Comparison of ENCODE assay signal across 17 mouse cellular contexts in the genomic region with DNA sequence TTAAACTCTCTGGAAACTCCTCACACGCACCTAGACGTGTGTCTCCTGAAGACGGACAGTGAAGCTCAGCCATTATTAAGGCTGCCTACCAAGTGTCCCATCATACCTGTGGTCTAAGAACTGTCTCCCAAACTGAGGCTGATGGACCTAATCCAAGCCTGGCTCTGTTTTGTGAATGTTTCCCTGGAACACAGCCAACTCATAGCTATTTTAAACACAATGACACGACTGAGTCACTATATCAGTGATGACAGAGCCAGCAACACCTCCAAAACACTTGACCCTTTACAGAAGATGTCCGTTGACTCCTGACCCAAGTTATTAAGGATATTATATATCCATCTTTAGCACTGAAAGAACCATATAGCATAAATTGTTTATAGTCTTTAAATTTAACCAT. TPM values are rescaled to one million over a fixed set of nuclear protein-coding genes. Genes with fewer than 3 reads are reported as not detected.
DNase-seq lines count a peak whose midpoint lies in the region; ATAC-seq lines count a peak whose summit lies in the region.
"Had no signal": no experiment of that assay in that cellular context is flagged by ENCODE, and none has a peak within 500 bp of the region (broad histone marks: within the 10 kb centered on the region; RNA-seq: fewer than 3 reads in every experiment).

No protein-coding gene starts in this region.

- intact Hi-C loops in heart, postnatal 10 days (cut with DNase I) = no loop called here

- no peak overlapping the region for H3K9ac ChIP-seq in kidney, embryonic 14.5 days (ENCODE audit: low read depth, low read length)
- H3K9ac ChIP-seq: lung, embryonic 15.5 days; neural tube, embryonic 13.5 days had no signal

- no peak overlapping the region for H3K27ac ChIP-seq in kidney, embryonic 14.5 days (ENCODE audit: low read depth, low read length)
- peak overlapping the region; percentile 68; the same call in 1 of the 2 replicates for H3K27ac ChIP-seq in heart, embryonic 10.5 days
- H3K27ac ChIP-seq: lung, embryonic 15.5 days; midbrain, embryonic 10.5 days; neural tube, embryonic 13.5 days had no signal

- ATAC-seq in kidney, embryonic 14.5 days (ENCODE audit: low FRiP score, low TSS enrichment) = no peak
- ATAC-seq: forebrain, embryonic 16.5 days; hindbrain, embryonic 16.5 days; intestine, postnatal 0 days had no signal

- no peak overlapping the region for H3K4me3 ChIP-seq in kidney, embryonic 14.5 days (ENCODE audit: low read length)
- no peak overlapping the region for H3K4me3 ChIP-seq in heart, embryonic 10.5 days
- H3K4me3 ChIP-seq: erythroblast, embryonic 14.5 days; lung, embryonic 15.5 days; midbrain, embryonic 10.5 days; neural tube, embryonic 13.5 days had no signal

- no peak overlapping the region for H3K4me2 ChIP-seq in kidney, embryonic 14.5 days (replicated peaks; ENCODE audit: low read depth, low read length)
- H3K4me2 ChIP-seq: lung, embryonic 15.5 days; neural tube, embryonic 13.5 days had no signal

- H3K27me3 ChIP-seq in kidney, embryonic 14.5 days (ENCODE audit: control insufficient read depth, insufficient read depth, low read length) = no peaks in the 10 kb centered on the region
- no peaks in the 10 kb centered on the region for H3K27me3 ChIP-seq in heart, embryonic 10.5 days (ENCODE audit: insufficient read depth, poor library complexity, severe bottlenecking)
- H3K27me3 ChIP-seq: lung, embryonic 15.5 days; neural tube, embryonic 13.5 days had no signal

- H3K9me3 ChIP-seq in kidney, embryonic 14.5 days (ENCODE audit: control insufficient read depth, low read length) = no peaks in the 10 kb centered on the region
- H3K9me3 ChIP-seq in heart, embryonic 10.5 days = no peaks in the 10 kb centered on the region
- H3K9me3 ChIP-seq: lung, embryonic 15.5 days had no signal

- no peaks in the 10 kb centered on the region for H3K4me1 ChIP-seq in kidney, embryonic 14.5 days (ENCODE audit: control insufficient read depth, insufficient read depth, low read length)
- H3K4me1 ChIP-seq in heart, embryonic 10.5 days = peaks cover 9% of the 10 kb centered on the region
- H3K4me1 ChIP-seq: lung, embryonic 15.5 days; midbrain, embryonic 10.5 days; neural tube, embryonic 13.5 days had no signal

- DNase-seq in kidney, adult 9 months = peak; percentile 13
- peak; percentile 52 for DNase-seq in 3T3-L1 (ENCODE audit: low read depth, low spot score)
- DNase-seq in heart, embryonic 10.5 days (ENCODE audit: low spot score) = no peak
- DNase-seq in heart, postnatal 10 days = peak; percentile 77 to 80
- no peak for DNase-seq in frontal cortex, adult 2 months (ENCODE audit: extremely low spot score in 1 of 2, low spot score in 1 of 2)
- no peak for DNase-seq in left cerebral cortex, adult 9 months (ENCODE audit: low spot score in 2 of 2)
- DNase-seq: adrenal gland, postnatal 25 days; cerebellum, adult 8-10 months; thymus, postnatal 36 days had no signal

- H3K36me3 ChIP-seq in kidney, embryonic 14.5 days (ENCODE audit: control insufficient read depth, insufficient read depth, low read length) = no peaks in the 10 kb centered on the region
- no peaks in the 10 kb centered on the region for H3K36me3 ChIP-seq in heart, embryonic 10.5 days
- H3K36me3 ChIP-seq: lung, embryonic 15.5 days; midbrain, embryonic 10.5 days; neural tube, embryonic 13.5 days had no signal

- WGBS in kidney, embryonic 14.5 days = 78% methylated on average over 5 of the region's 5 CpGs
- WGBS in heart, embryonic 10.5 days = 49% methylated on average over 5 of the region's 5 CpGs

RNA-seq across cellular contexts. Expression of a gene that starts 43.0 kb away (rescaled TPM):
- 2.4 and 3.1 TPM in 2 replicates for polyA plus RNA-seq in kidney, embryonic 14.5 days (2014; fragmentation: Nextera tagmentation; extraction: Ambion mirVana)
- polyA plus RNA-seq in heart, embryonic 10.5 days (2016; fragmentation: Nextera tagmentation; extraction: Ambion mirVana) = 5.2 and 6.8 TPM in 2 replicates
- 10 to 100 TPM; 13.0 to 16.3 TPM for total RNA-seq in heart, postnatal 10 days (2021)
- 28.2 and 33.2 TPM in 2 replicates for polyA plus RNA-seq in frontal cortex, adult 2 months (2012; rRNA removed)

Comparison
In these comparisons a context has a peak if more than half of its experiments do, and no peak if none do; other contexts are left out.
1. DNase-seq: peak in kidney, adult 9 months (single experiment), 3T3-L1 (single experiment) and heart, postnatal 10 days (2 of 2); none in heart, embryonic 10.5 days (single experiment), frontal cortex, adult 2 months (0 of 2) and left cerebral cortex, adult 9 months (0 of 2).